Mouse (Mus musculus) CH12.LX (cell line): ENCODE results near the gene Patj. TPM values are rescaled to one million over a fixed set of nuclear protein-coding genes. Genes with fewer than 3 reads are reported as not detected.

Experiments
- DNase-seq: peaks from one replicate; pipeline ENCODE4 v3.0.0-alpha.2; 2013; ENCODE audit errors: extremely low read depth
- H3K27ac ChIP-seq: 2 replicates; pipeline ENCODE4 v1.5.1; 2012; ENCODE audit warnings: low read depth, mild to moderate bottlenecking, control low read depth, moderate library complexity; ENCODE audit not compliant: insufficient read depth
- H3K27me3 ChIP-seq: replicated peaks from 2 replicates; pipeline ENCODE3; 2012; ENCODE audit warnings: inconsistent platforms
- H3K36me3 ChIP-seq, 2 experiments: replicated peaks in 1 of 2; 2 replicates each; pipeline versions ENCODE3 to v1.6.1; 2012; ENCODE audit warnings: inconsistent platforms in 1 of 2, low read length in 1 of 2, mild to moderate bottlenecking in 1 of 2, mixed read lengths in 1 of 2, moderate library complexity in 1 of 2; ENCODE audit not compliant: control insufficient read depth in 1 of 2, insufficient read depth in 1 of 2
- H3K4me1 ChIP-seq, 2 experiments: 2 replicates each; pipeline ENCODE4 v1.6.1; 2012; ENCODE audit warnings: inconsistent platforms in 1 of 2, moderate library complexity in 1 of 2; ENCODE audit not compliant: insufficient read depth in 2 of 2, control insufficient read depth in 1 of 2
- H3K4me2 ChIP-seq: 2 replicates; pipeline ENCODE4 v1.6.1; 2012; ENCODE audit warnings: low read depth, mild to moderate bottlenecking, control low read depth; ENCODE audit not compliant: poor library complexity, insufficient read depth, severe bottlenecking
- H3K4me3 ChIP-seq, 3 experiments: fragments of 150-350 bp in 1 of 3; sonication (generic) in 1 of 3; replicated peaks in 1 of 3; 2 replicates each; pipeline versions ENCODE3 to v1.5.1; 2011 to 2012; ENCODE audit warnings: low read depth in 2 of 3, low read length in 2 of 3, mild to moderate bottlenecking in 2 of 3, moderate library complexity in 2 of 3, control low read depth in 1 of 3, improper control_type of control experiment in 1 of 3, inconsistent platforms in 1 of 3, mixed read lengths in 1 of 3; ENCODE audit not compliant: poor library complexity in 1 of 3
- H3K79me2 ChIP-seq: replicated peaks from 2 replicates; pipeline ENCODE4 v1.6.1; 2012; ENCODE audit warnings: mild to moderate bottlenecking, moderate library complexity; ENCODE audit not compliant: control insufficient read depth, poor library complexity, insufficient read depth, severe bottlenecking; ENCODE audit errors: extremely low read depth
- H3K9ac ChIP-seq: 2 replicates; pipeline ENCODE4 v1.6.1; 2012; ENCODE audit warnings: low read depth, mild to moderate bottlenecking, control low read depth, moderate library complexity; ENCODE audit not compliant: insufficient read depth
- H3K9me3 ChIP-seq: replicated peaks from 2 replicates; pipeline ENCODE3; 2012; ENCODE audit warnings: low read length, inconsistent platforms, mixed read lengths
- CHD1 ChIP-seq: IDR thresholded peaks from 2 replicates; pipeline ENCODE4 v1.6.1; 2012; ENCODE audit warnings: low read depth, low read length, improper control_type of control experiment, inconsistent platforms
- CHD2 ChIP-seq: IDR thresholded peaks from 2 replicates; pipeline ENCODE4 v1.6.1; 2011; ENCODE audit warnings: low read length, improper control_type of control experiment
- CTCF ChIP-seq, 2 experiments: IDR thresholded peaks in 1 of 2; conservative IDR thresholded peaks in 1 of 2; 2 replicates each; pipeline ENCODE4 v1.5.1; 2011 to 2012; ENCODE audit warnings: low read depth in 2 of 2, low read length in 2 of 2, improper control_type of control experiment in 1 of 2, inconsistent platforms in 1 of 2, mild to moderate bottlenecking in 1 of 2, moderate library complexity in 1 of 2
- ELF1 ChIP-seq: IDR thresholded peaks from 2 replicates; pipeline ENCODE4 v1.6.1; 2014; ENCODE audit warnings: low read depth, mild to moderate bottlenecking, inconsistent platforms, low read length, improper control_type of control experiment
- EP300 ChIP-seq: IDR thresholded peaks from 2 replicates; pipeline ENCODE4 v1.6.1; 2011; ENCODE audit warnings: low read length, improper control_type of control experiment
- ETS1 ChIP-seq: conservative IDR thresholded peaks from 2 replicates; pipeline ENCODE4 v1.6.1; 2012; ENCODE audit warnings: low read depth, mild to moderate bottlenecking, inconsistent platforms, low read length, improper control_type of control experiment, moderate library complexity
- HCFC1 ChIP-seq: IDR thresholded peaks from 2 replicates; pipeline ENCODE4 v1.6.1; 2012; ENCODE audit warnings: low read depth, mild to moderate bottlenecking, inconsistent platforms, low read length, improper control_type of control experiment
- IRF4 ChIP-seq: IDR thresholded peaks from 2 replicates; pipeline ENCODE4 v1.6.1; 2014; ENCODE audit warnings: low read depth, mild to moderate bottlenecking, inconsistent platforms, low read length, improper control_type of control experiment
- JUN ChIP-seq: IDR thresholded peaks from 2 replicates; pipeline ENCODE4 v1.6.1; 2011; ENCODE audit warnings: low read depth, mild to moderate bottlenecking, low read length, improper control_type of control experiment, moderate library complexity; ENCODE audit not compliant: insufficient read depth
- MAFK ChIP-seq: IDR thresholded peaks from 2 replicates; pipeline ENCODE4 v1.6.1; 2011; ENCODE audit warnings: low read length, improper control_type of control experiment; ENCODE audit not compliant: insufficient replicate concordance
- MEF2A ChIP-seq: IDR thresholded peaks from 2 replicates; pipeline ENCODE4 v1.6.1; 2014; ENCODE audit warnings: low read depth, mild to moderate bottlenecking, inconsistent platforms, low read length, improper control_type of control experiment, borderline replicate concordance
- MXI1 ChIP-seq: IDR thresholded peaks from 2 replicates; pipeline ENCODE4 v1.6.1; 2011; ENCODE audit warnings: mild to moderate bottlenecking, low read depth, low read length, improper control_type of control experiment
- NRF1 ChIP-seq: IDR thresholded peaks from 2 replicates; pipeline ENCODE4 v1.6.1; 2014; ENCODE audit warnings: low read depth, mild to moderate bottlenecking, inconsistent platforms, low read length, improper control_type of control experiment, moderate library complexity
- POLR2A ChIP-seq: IDR thresholded peaks from 2 replicates; pipeline ENCODE4 v1.6.1; 2011; ENCODE audit warnings: low read depth, mild to moderate bottlenecking, improper control_type of control experiment, low read length
- RCOR1 ChIP-seq: conservative IDR thresholded peaks from 2 replicates; pipeline ENCODE4 v1.6.1; 2012; ENCODE audit warnings: low read depth, mild to moderate bottlenecking, inconsistent platforms, low read length, improper control_type of control experiment
- TCF12 ChIP-seq: IDR thresholded peaks from 2 replicates; pipeline ENCODE4 v1.6.1; 2014; ENCODE audit warnings: low read depth, mild to moderate bottlenecking, inconsistent platforms, low read length, improper control_type of control experiment
- ZC3H11A ChIP-seq: IDR thresholded peaks from 2 replicates; pipeline ENCODE4 v1.6.1; 2012; ENCODE audit warnings: low read depth, mild to moderate bottlenecking, inconsistent platforms, low read length, improper control_type of control experiment
- ZNF384 ChIP-seq: IDR thresholded peaks from 2 replicates; pipeline ENCODE4 v1.6.1; 2012; ENCODE audit warnings: low read depth, low read length, improper control_type of control experiment, inconsistent platforms
- dilution Hi-C: fragments of 300-500 bp; cut with MboI; formaldehyde crosslinking; loops from 2 replicates; pipeline ENCODE4 v1.14.3; 2020; ENCODE audit warnings: low sequenced_read_pairs; ENCODE audit not compliant: extremely low pct_unique_long_range_greater_than_20kb, extremely low pct_ligation_motif_present
- in situ Hi-C: fragments of 300-500 bp; cut with MboI; formaldehyde crosslinking; loops from 3 replicates; pipeline ENCODE4 v1.14.3; 2019; ENCODE audit warnings: low sequenced_read_pairs, low pct_ligation_motif_present, low pct_unique_long_range_greater_than_20kb, mixed read lengths
- polyA plus RNA-seq: library from polyadenylated mRNA; unstranded; fragments of >175 nt; gene quantifications from 2 replicates; pipeline ENCODE4 v1.2.1, GENCODE M21; 2012; ENCODE audit warnings: low read depth; ENCODE audit not compliant: insufficient read length
- total RNA-seq, 2 experiments: library from RNA; depleted of rRNA; stranded (reverse); fragments of 300-350 nt in 1 of 2; fragments of >200 nt in 1 of 2; gene quantifications; 2 replicates each; pipeline ENCODE4 v1.2.3; 2012 to 2014

Gene Patj
- total and polyA plus RNA-seq, 3 experiments: 1.2 to 6.1 (median 2.0) TPM

- H3K9ac ChIP-seq: no peak overlapping the region
- peaks cover 36% of the 10 kb centered on the region for H3K9me3 ChIP-seq
- H3K79me2 ChIP-seq: no peaks in the 10 kb centered on the region
- no peaks in the 10 kb centered on the region for H3K4me1 ChIP-seq
- in situ Hi-C loops: no loop called here
- no peaks in the 10 kb centered on the region for H3K27me3 ChIP-seq
- dilution Hi-C loops: no loop called here
- TF ChIP-seq MAFK: no peak
- no peak for TF ChIP-seq POLR2A
- no peak for TF ChIP-seq MXI1
- no peak for TF ChIP-seq RCOR1
- TF ChIP-seq NRF1: no peak
- TF ChIP-seq CTCF (conservative IDR thresholded peaks at IDR 0.05 in 1 of 2, IDR thresholded peaks at IDR 0.05 in 1 of 2; ENCODE audit: low read depth in 2 of 2, low read length in 2 of 2): no peak
- no peak for TF ChIP-seq ZC3H11A
- no peak for TF ChIP-seq HCFC1
- no peak for TF ChIP-seq ELF1
- TF ChIP-seq ETS1: no peak
- no peak for TF ChIP-seq JUN
- TF ChIP-seq CHD1: no peak
- H3K4me3 ChIP-seq: no peak overlapping the region
- no peaks in the 10 kb centered on the region for H3K36me3 ChIP-seq
- no peak overlapping the region for H3K27ac ChIP-seq
- no peak for DNase-seq
- H3K4me2 ChIP-seq: no peak overlapping the region
These were observed 154.5 kb downstream of the Patj start for GRCm38 (mm10) chr4:98550116-98550515.

GRCm38 (mm10) chr4:98555666-98556065 lies 160.1 kb downstream of the Patj start:
- DNase-seq: no peak
- Histone ChIP-seq H3K4me2 (no peak overlapping the region), H3K9me3 (peaks cover 32% of the 10 kb centered on the region), H3K4me3 (no peak overlapping the region), H3K27me3 (no peaks in the 10 kb centered on the region), H3K36me3 (no peaks in the 10 kb centered on the region), H3K27ac (no peak overlapping the region), H3K79me2 (no peaks in the 10 kb centered on the region), H3K9ac (no peak overlapping the region), H3K4me1 (no peaks in the 10 kb centered on the region)
- in situ Hi-C loops: no loop called here
- dilution Hi-C loops: no loop called here
- TF ChIP-seq TCF12 (no peak), CHD2 (no peak), MEF2A (no peak), RCOR1 (no peak), ZNF384 (no peak), IRF4 (no peak), EP300 (no peak), ZC3H11A (no peak)
